Comparison of ENCODE assay signal across 7 mouse cellular contexts in genomic region chr10:9676886-9677285, GRCm38 (mm10). TPM values are rescaled to one million over a fixed set of nuclear protein-coding genes. Genes with fewer than 3 reads are reported as not detected.
DNase-seq lines count a peak whose midpoint lies in the region; ATAC-seq lines count a peak whose summit lies in the region.

No protein-coding gene starts in this region.

- H3K27me3 ChIP-seq in intestine, embryonic 14.5 days (replicated peaks; ENCODE audit: control insufficient read depth, insufficient read depth, low read length): no peaks in the 10 kb centered on the region

- H3K9me3 ChIP-seq in intestine, embryonic 14.5 days (ENCODE audit: control insufficient read depth, low read length): no peaks in the 10 kb centered on the region

- intact Hi-C loops in left cerebral cortex, postnatal 10 days (cut with DNase I): loop anchor here (2.0 to 5.0 kb wide), 2 partner anchors 624 to 890 kb away; no protein-coding TSS in a partner anchor

- H3K36me3 ChIP-seq in intestine, embryonic 14.5 days (ENCODE audit: control insufficient read depth, insufficient read depth, low read length): 0 out of 2 replicates have a peak, but pooled peaks cover 1% of the 10 kb centered on the region

- no peak overlapping the region for H3K27ac ChIP-seq in intestine, embryonic 14.5 days (ENCODE audit: low read depth)

- peaks cover 26% of the 10 kb centered on the region for H3K4me1 ChIP-seq in intestine, embryonic 14.5 days (replicated peaks; ENCODE audit: control insufficient read depth, insufficient read depth, low read length)

- H3K9ac ChIP-seq in intestine, embryonic 14.5 days (ENCODE audit: low read length): 0 out of 2 replicates have a peak overlapping the region, but pooled peaks have one; percentile 20

- H3K4me3 ChIP-seq in intestine, embryonic 14.5 days (ENCODE audit: low read depth, low read length): 0 out of 2 replicates have a peak overlapping the region, but pooled peaks have one; percentile 4

- DNase-seq in adrenal gland, postnatal 25 days: peak; percentile 56
- DNase-seq in embryo, embryonic 10 days (ENCODE audit: low spot score): peak; percentile 93
- DNase-seq in gastrocnemius, postnatal 25 days: peak; percentile 44
- DNase-seq in intestine, embryonic 14.5 days (ENCODE audit: low spot score): peak; percentile 88
- DNase-seq in left cerebral cortex, postnatal 10 days (ENCODE audit: extremely low spot score in 1 of 2, low spot score in 2 of 2): peak; percentile 78 to 80
- DNase-seq in right cerebral cortex, postnatal 4 days: peak; percentile 64

- 2% methylated on average over 17 of the region's 17 CpGs for WGBS in intestine, embryonic 14.5 days

- peak; percentile 54 for ATAC-seq in intestine, embryonic 14.5 days (replicated peaks; ENCODE audit: low FRiP score, low TSS enrichment, low read depth)
- ATAC-seq in megakaryocyte-erythroid progenitor cell, adult 5-6 weeks (replicated peaks; ENCODE audit: low FRiP score, low TSS enrichment, poor library complexity, severe bottlenecking): peak; percentile 74

- peak overlapping the region; percentile 93 for H3K4me2 ChIP-seq in intestine, embryonic 14.5 days (ENCODE audit: low read length)

RNA-seq across cellular contexts. Expression of gene Samd5, which starts 1.9 kb away (rescaled TPM):
- total RNA-seq in adrenal gland, postnatal 25 days (2021): 6.7 and 8.7 TPM in 2 replicates
- total RNA-seq in gastrocnemius, postnatal 25 days (2021): 1 to 10 TPM; 1.7 to 2.0 TPM
- polyA plus RNA-seq in intestine, embryonic 14.5 days (2014; fragmentation: Nextera tagmentation; extraction: Ambion mirVana): 15.1 and 16.1 TPM in 2 replicates
- total RNA-seq in left cerebral cortex, postnatal 10 days (2021): 10 to 100 TPM; 16.2 to 17.0 TPM
- not detected in 2 replicates for total RNA-seq in megakaryocyte-erythroid progenitor cell, adult 5-6 weeks (2014; fragmentation: Nextera tagmentation)
- not detected in 2 replicates for total RNA-seq in megakaryocyte-erythroid progenitor cell, adult 5-6 weeks (2017)
